ENCODE assay signal across 33 mouse cellular contexts in genomic region chr4:121042946-121043345, GRCm38 (mm10). TPM values are rescaled to one million over a fixed set of nuclear protein-coding genes. Genes with fewer than 3 reads are reported as not detected.
DNase-seq lines count a peak whose midpoint lies in the region; ATAC-seq lines count a peak whose summit lies in the region.
"Had no signal": no experiment of that assay in that cellular context is flagged by ENCODE, and none has a peak within 500 bp of the region (broad histone marks: within the 10 kb centered on the region; RNA-seq: fewer than 3 reads in every experiment).

No protein-coding gene starts in this region.

- no peaks in the 10 kb centered on the region for H3K36me3 ChIP-seq in forebrain, embryonic 10.5 days (replicated peaks)
- H3K36me3 ChIP-seq in forebrain, embryonic 14.5 days (ENCODE audit: control insufficient read depth, insufficient read depth, low read length) = no peaks in the 10 kb centered on the region
- 0 out of 2 replicates have a peak, but pooled peaks cover 3% of the 10 kb centered on the region for H3K36me3 ChIP-seq in neural tube, embryonic 13.5 days
- no peaks in the 10 kb centered on the region for H3K36me3 ChIP-seq in neural tube, embryonic 15.5 days
- no peaks in the 10 kb centered on the region for H3K36me3 ChIP-seq in embryonic facial prominence, embryonic 15.5 days
- H3K36me3 ChIP-seq in limb, embryonic 15.5 days = 0 out of 2 replicates have a peak, but pooled peaks cover 4% of the 10 kb centered on the region
- H3K36me3 ChIP-seq: intestine, embryonic 15.5 days; liver, embryonic 13.5 days had no signal

- no peaks in the 10 kb centered on the region for H3K9me3 ChIP-seq in forebrain, embryonic 10.5 days
- H3K9me3 ChIP-seq in forebrain, embryonic 14.5 days (replicated peaks; ENCODE audit: control insufficient read depth, low read length) = no peaks in the 10 kb centered on the region
- no peaks in the 10 kb centered on the region for H3K9me3 ChIP-seq in neural tube, embryonic 13.5 days
- H3K9me3 ChIP-seq in neural tube, embryonic 15.5 days (replicated peaks) = no peaks in the 10 kb centered on the region
- H3K9me3 ChIP-seq in embryonic facial prominence, embryonic 15.5 days (replicated peaks) = no peaks in the 10 kb centered on the region
- H3K9me3 ChIP-seq in limb, embryonic 15.5 days = no peaks in the 10 kb centered on the region
- H3K9me3 ChIP-seq: embryonic facial prominence, embryonic 12.5 days; forebrain, embryonic 13.5 days; intestine, embryonic 15.5 days; liver, embryonic 13.5 days; megakaryocyte, embryonic 14.5 days; midbrain, embryonic 13.5 days had no signal

- no peak overlapping the region for H3K4me3 ChIP-seq in forebrain, embryonic 10.5 days
- no peak overlapping the region for H3K4me3 ChIP-seq in forebrain, embryonic 14.5 days (ENCODE audit: low read depth, low read length)
- no peak overlapping the region for H3K4me3 ChIP-seq in neural tube, embryonic 13.5 days
- H3K4me3 ChIP-seq in neural tube, embryonic 15.5 days (replicated peaks) = no peak overlapping the region
- H3K4me3 ChIP-seq in embryonic facial prominence, embryonic 15.5 days (replicated peaks) = no peak overlapping the region
- no peak overlapping the region for H3K4me3 ChIP-seq in limb, embryonic 15.5 days
- H3K4me3 ChIP-seq: embryonic facial prominence, embryonic 12.5 days; forebrain, embryonic 13.5 days; intestine, embryonic 15.5 days; left cerebral cortex, adult 2 months; liver, embryonic 13.5 days; megakaryocyte, embryonic 14.5 days; midbrain, embryonic 13.5 days had no signal

- H3K27me3 ChIP-seq in forebrain, embryonic 10.5 days (ENCODE audit: poor library complexity, severe bottlenecking) = peaks cover 30% of the 10 kb centered on the region
- peaks cover 3% of the 10 kb centered on the region; the same call in 1 of the 2 replicates for H3K27me3 ChIP-seq in forebrain, embryonic 14.5 days (replicated peaks; ENCODE audit: control insufficient read depth, insufficient read depth, low read length)
- peaks cover 23% of the 10 kb centered on the region for H3K27me3 ChIP-seq in neural tube, embryonic 13.5 days
- H3K27me3 ChIP-seq in neural tube, embryonic 15.5 days (replicated peaks) = peaks cover 12% of the 10 kb centered on the region; the same call in 1 of the 2 replicates
- H3K27me3 ChIP-seq in embryonic facial prominence, embryonic 15.5 days = peaks cover 17% of the 10 kb centered on the region
- peaks cover 17% of the 10 kb centered on the region for H3K27me3 ChIP-seq in limb, embryonic 15.5 days

- no peak for DNase-seq in forebrain, embryonic 10.5 days (ENCODE audit: extremely low spot score, low spot score)
- DNase-seq in forebrain, embryonic 14.5 days (ENCODE audit: low spot score) = no peak
- DNase-seq in thymus, postnatal 25 days = no peak
- DNase-seq in left cerebral cortex, adult 8-10 months (ENCODE audit: low spot score in 2 of 2) = no peak
- DNase-seq: adrenal gland, postnatal 10 days; cerebellum, adult 8-10 months; cerebellum, postnatal 36 days; gastrocnemius, postnatal 25 days; heart, adult 11 months; heart, postnatal 4 days; kidney, adult 8-10 months; left cerebral cortex, postnatal 4 days; liver, embryonic 13.5 days; lung, adult 18-20 months; lung, postnatal 4 days; right cerebral cortex, postnatal 25 days; thymus, postnatal 14 days had no signal

- peaks cover 39% of the 10 kb centered on the region for H3K4me1 ChIP-seq in forebrain, embryonic 10.5 days
- peaks cover 2% of the 10 kb centered on the region; the same call in 1 of the 2 replicates for H3K4me1 ChIP-seq in forebrain, embryonic 14.5 days (ENCODE audit: control insufficient read depth, insufficient read depth, low read length)
- peaks cover 42% of the 10 kb centered on the region for H3K4me1 ChIP-seq in neural tube, embryonic 13.5 days (replicated peaks)
- H3K4me1 ChIP-seq in neural tube, embryonic 15.5 days = peaks cover 31% of the 10 kb centered on the region
- H3K4me1 ChIP-seq in embryonic facial prominence, embryonic 15.5 days = peaks cover 27% of the 10 kb centered on the region
- peaks cover 34% of the 10 kb centered on the region for H3K4me1 ChIP-seq in limb, embryonic 15.5 days

- H3K4me2 ChIP-seq in forebrain, embryonic 14.5 days (ENCODE audit: low read length) = no peak overlapping the region
- H3K4me2 ChIP-seq in neural tube, embryonic 13.5 days = no peak overlapping the region
- no peak overlapping the region for H3K4me2 ChIP-seq in neural tube, embryonic 15.5 days
- no peak overlapping the region for H3K4me2 ChIP-seq in embryonic facial prominence, embryonic 15.5 days (replicated peaks)
- H3K4me2 ChIP-seq in limb, embryonic 15.5 days = peak overlapping the region; percentile 72
- H3K4me2 ChIP-seq: forebrain, embryonic 13.5 days; heart, embryonic 11.5 days; intestine, embryonic 15.5 days; liver, embryonic 13.5 days; midbrain, embryonic 13.5 days had no signal

- WGBS in forebrain, embryonic 10.5 days = 67% methylated on average over 3 of the region's 3 CpGs
- WGBS in forebrain, embryonic 14.5 days = 60% methylated on average over 3 of the region's 3 CpGs
- 50% methylated on average over 3 of the region's 3 CpGs for WGBS in neural tube, embryonic 13.5 days
- 43% methylated on average over 3 of the region's 3 CpGs for WGBS in neural tube, embryonic 15.5 days
- WGBS in embryonic facial prominence, embryonic 15.5 days = 63% methylated on average over 3 of the region's 3 CpGs
- 59% methylated on average over 3 of the region's 3 CpGs for WGBS in limb, embryonic 15.5 days

- peak overlapping the region; percentile 68; the same call in 1 of the 2 replicates for H3K27ac ChIP-seq in forebrain, embryonic 10.5 days
- H3K27ac ChIP-seq in forebrain, embryonic 14.5 days (ENCODE audit: low read depth, low read length) = no peak overlapping the region
- H3K27ac ChIP-seq in neural tube, embryonic 13.5 days (replicated peaks) = peak overlapping the region; percentile 88; the same call in 1 of the 2 replicates
- H3K27ac ChIP-seq in neural tube, embryonic 15.5 days (replicated peaks) = no peak overlapping the region
- H3K27ac ChIP-seq in embryonic facial prominence, embryonic 15.5 days (replicated peaks) = 0 out of 2 replicates have a peak overlapping the region, but pooled peaks have one; percentile 22
- no peak overlapping the region for H3K27ac ChIP-seq in limb, embryonic 15.5 days
- H3K27ac ChIP-seq: forebrain, embryonic 13.5 days; intestine, embryonic 15.5 days; kidney, postnatal 0 days; left cerebral cortex, adult 2 months; liver, embryonic 13.5 days; midbrain, embryonic 13.5 days had no signal

- ATAC-seq in forebrain, embryonic 14.5 days = no peak
- no peak for ATAC-seq in neural tube, embryonic 13.5 days (ENCODE audit: low read depth)
- ATAC-seq in neural tube, embryonic 15.5 days (ENCODE audit: low FRiP score) = no peak
- ATAC-seq in embryonic facial prominence, embryonic 15.5 days (ENCODE audit: insufficient number of reproducible peaks, low FRiP score, low TSS enrichment, low read depth) = no peak
- ATAC-seq in limb, embryonic 15.5 days (ENCODE audit: insufficient number of reproducible peaks, low FRiP score, low TSS enrichment, low read depth) = no peak
- ATAC-seq: forebrain, embryonic 13.5 days; hindbrain, postnatal 0 days; intestine, embryonic 15.5 days; lung, postnatal 0 days; midbrain, embryonic 13.5 days had no signal

- no peak overlapping the region for H3K9ac ChIP-seq in forebrain, embryonic 14.5 days (ENCODE audit: low read length)
- H3K9ac ChIP-seq in neural tube, embryonic 13.5 days = no peak overlapping the region
- H3K9ac ChIP-seq in neural tube, embryonic 15.5 days (replicated peaks) = no peak overlapping the region
- no peak overlapping the region for H3K9ac ChIP-seq in embryonic facial prominence, embryonic 15.5 days
- H3K9ac ChIP-seq in limb, embryonic 15.5 days = no peak overlapping the region
- H3K9ac ChIP-seq: embryonic facial prominence, embryonic 12.5 days; forebrain, embryonic 13.5 days; intestine, embryonic 15.5 days; liver, embryonic 13.5 days; midbrain, embryonic 13.5 days had no signal

RNA-seq across cellular contexts. Expression of gene Col9a2, which starts 3.8 kb away (rescaled TPM):
- 1.4 and 1.5 TPM in 2 replicates for polyA plus RNA-seq in forebrain, embryonic 10.5 days (2016; fragmentation: Nextera tagmentation; extraction: Ambion mirVana)
- polyA plus RNA-seq in forebrain, embryonic 14.5 days (2014; fragmentation: Nextera tagmentation; extraction: Ambion mirVana) = 2.2 and 3.8 TPM in 2 replicates
- 17.7 and 24.4 TPM in 2 replicates for polyA plus RNA-seq in neural tube, embryonic 13.5 days (2015; fragmentation: Nextera tagmentation; extraction: Ambion mirVana)
- 21.5 and 36.1 TPM in 2 replicates for polyA plus RNA-seq in neural tube, embryonic 15.5 days (2015; fragmentation: Nextera tagmentation; extraction: Ambion mirVana)
- polyA plus RNA-seq in embryonic facial prominence, embryonic 15.5 days (2015; fragmentation: Nextera tagmentation; extraction: Ambion mirVana) = 67.2 and 97.9 TPM in 2 replicates
- 110 and 122 TPM in 2 replicates for polyA plus RNA-seq in limb, embryonic 15.5 days (2015; fragmentation: Nextera tagmentation; extraction: Ambion mirVana)
- total RNA-seq in left cerebral cortex, adult 8-10 months (2022) = 1 to 10 TPM; 6.2 to 9.6 (median 6.4) TPM
- total RNA-seq: monocyte, adult 5-6 weeks; neutrophil, adult 5-6 weeks had no signal

RNA-seq across cellular contexts. Expression of gene Smap2, which starts 25.9 kb away (rescaled TPM):
- 11.3 and 13.5 TPM in 2 replicates for polyA plus RNA-seq in forebrain, embryonic 10.5 days (2016; fragmentation: Nextera tagmentation; extraction: Ambion mirVana)
- polyA plus RNA-seq in forebrain, embryonic 14.5 days (2014; fragmentation: Nextera tagmentation; extraction: Ambion mirVana) = 35.3 and 40.9 TPM in 2 replicates
- polyA plus RNA-seq in neural tube, embryonic 13.5 days (2015; fragmentation: Nextera tagmentation; extraction: Ambion mirVana) = 42.0 and 42.4 TPM in 2 replicates
- 41.4 and 43.4 TPM in 2 replicates for polyA plus RNA-seq in neural tube, embryonic 15.5 days (2015; fragmentation: Nextera tagmentation; extraction: Ambion mirVana)
- 14.9 and 15.7 TPM in 2 replicates for polyA plus RNA-seq in embryonic facial prominence, embryonic 15.5 days (2015; fragmentation: Nextera tagmentation; extraction: Ambion mirVana)
- polyA plus RNA-seq in limb, embryonic 15.5 days (2015; fragmentation: Nextera tagmentation; extraction: Ambion mirVana) = 11.6 and 13.2 TPM in 2 replicates
- total RNA-seq in left cerebral cortex, adult 8-10 months (2022) = 100 to 1,000 TPM; 179 to 188 (median 183) TPM

RNA-seq across cellular contexts. Expression of gene Zmpste24, which starts 55.1 kb away (rescaled TPM):
- polyA plus RNA-seq in forebrain, embryonic 10.5 days (2016; fragmentation: Nextera tagmentation; extraction: Ambion mirVana) = 31.5 and 33.8 TPM in 2 replicates
- 22.3 and 26.3 TPM in 2 replicates for polyA plus RNA-seq in forebrain, embryonic 14.5 days (2014; fragmentation: Nextera tagmentation; extraction: Ambion mirVana)
- 28.3 and 31.0 TPM in 2 replicates for polyA plus RNA-seq in neural tube, embryonic 13.5 days (2015; fragmentation: Nextera tagmentation; extraction: Ambion mirVana)
- 24.8 and 32.4 TPM in 2 replicates for polyA plus RNA-seq in neural tube, embryonic 15.5 days (2015; fragmentation: Nextera tagmentation; extraction: Ambion mirVana)
- 27.6 and 27.8 TPM in 2 replicates for polyA plus RNA-seq in embryonic facial prominence, embryonic 15.5 days (2015; fragmentation: Nextera tagmentation; extraction: Ambion mirVana)
- 27.9 and 30.7 TPM in 2 replicates for polyA plus RNA-seq in limb, embryonic 15.5 days (2015; fragmentation: Nextera tagmentation; extraction: Ambion mirVana)
- 10 to 100 TPM; 23.0 to 26.1 (median 24.9) TPM for total RNA-seq in left cerebral cortex, adult 8-10 months (2022)

Comparison
In these comparisons a context has a peak if more than half of its experiments do, and no peak if none do; other contexts are left out.
1. H3K27ac ChIP-seq: peak in forebrain, embryonic 10.5 days (single experiment), neural tube, embryonic 13.5 days (single experiment) and embryonic facial prominence, embryonic 15.5 days (single experiment); none in forebrain, embryonic 14.5 days (single experiment), neural tube, embryonic 15.5 days (single experiment) and limb, embryonic 15.5 days (single experiment).